Mouse (Mus musculus): ENCODE measurements at regions not wholly inside any gene's neighbourhood (a gene's known extent, or its start where the extent isn't known, plus 50 kb on each side); places are given as distances from the start of the nearest gene placed in this dataset.

DNA sequence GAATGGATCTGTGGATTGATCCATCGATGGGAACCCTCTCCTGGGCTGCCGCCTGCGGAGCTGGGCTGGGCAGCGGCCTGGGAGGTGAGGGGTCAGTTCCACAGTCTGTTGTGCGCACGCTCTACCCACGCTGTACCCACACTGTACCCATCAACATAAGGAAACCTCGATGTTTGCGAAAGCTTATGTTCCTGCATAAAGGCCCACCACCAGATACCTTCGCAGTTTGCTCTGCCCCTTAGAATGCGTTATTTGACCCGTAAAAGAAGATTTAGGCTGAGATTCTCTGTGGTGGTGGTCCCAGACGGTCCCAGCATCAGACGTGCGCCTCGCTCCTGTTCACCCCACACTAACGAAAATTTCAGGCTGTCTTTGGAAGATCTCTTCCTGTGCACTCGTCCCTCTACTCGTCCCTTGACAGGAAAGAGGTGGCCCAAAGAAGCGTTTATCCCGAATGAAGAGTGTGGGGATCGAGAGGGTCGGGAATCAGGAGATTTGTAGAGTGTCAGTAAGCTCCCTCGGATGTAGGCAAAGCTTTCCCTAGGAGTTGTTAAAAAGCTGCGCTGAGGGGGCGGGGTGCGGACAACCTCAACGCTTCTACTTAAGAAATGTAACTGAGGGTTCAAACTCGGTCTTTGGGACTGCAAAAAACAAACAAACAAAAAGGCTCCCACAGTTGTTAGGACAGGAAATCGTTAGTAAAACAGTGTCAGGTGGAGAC, 123.9 kb downstream of the Tmem161b start:
- ATAC-seq (ENCODE audit: low FRiP score, low read depth) = no peak
- peak overlapping the region; percentile 33 for H3K4me3 ChIP-seq
- H3K4me2 ChIP-seq (replicated peaks) = peak overlapping the region; percentile 79
- H3K27ac ChIP-seq (replicated peaks) = peak overlapping the region; percentile 97
- peaks cover 11% of the 10 kb centered on the region; the same call in 1 of the 2 replicates for H3K27me3 ChIP-seq
- H3K4me1 ChIP-seq = peaks cover 59% of the 10 kb centered on the region
- no peaks in the 10 kb centered on the region for H3K9me3 ChIP-seq
- H3K36me3 ChIP-seq = no peaks in the 10 kb centered on the region
- WGBS = under 1% methylated on average over 30 of the region's 30 CpGs
- peak overlapping the region; percentile 64 for H3K9ac ChIP-seq (replicated peaks)

DNA sequence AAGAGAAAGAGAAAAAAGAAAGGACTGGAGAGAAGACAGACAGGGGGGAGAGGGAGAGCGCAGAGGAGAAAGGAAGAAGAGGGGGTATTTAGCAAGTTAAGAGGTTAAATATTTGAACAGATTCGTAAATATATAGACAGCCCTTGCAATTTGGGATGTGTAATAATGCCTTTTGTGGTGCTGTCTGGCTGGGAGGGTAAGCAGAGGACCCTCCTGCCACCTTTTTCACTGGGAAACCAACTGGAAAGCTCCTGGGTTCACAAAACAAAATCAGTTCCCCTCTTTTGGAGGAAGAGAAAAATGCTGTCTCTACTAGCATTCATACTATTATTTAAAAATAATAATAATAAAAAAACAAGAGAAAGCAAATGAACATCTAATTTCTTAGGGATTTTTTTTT, 124.5 kb downstream of the Tmem161b start:
- Histone ChIP-seq H3K4me3 (peak overlapping the region; percentile 33), H3K4me2 (replicated peaks) (peak overlapping the region; percentile 79), H3K36me3 (no peaks in the 10 kb centered on the region), H3K4me1 (peaks cover 58% of the 10 kb centered on the region), H3K9ac (replicated peaks) (peak overlapping the region; percentile 64), H3K27me3 (peaks cover 11% of the 10 kb centered on the region; the same call in 1 of the 2 replicates), H3K9me3 (no peaks in the 10 kb centered on the region), H3K27ac (replicated peaks) (peak overlapping the region; percentile 97)
- no peak for ATAC-seq (ENCODE audit: low FRiP score, low read depth)
- WGBS = 0% methylated on average over 2 of the region's 2 CpGs

DNA sequence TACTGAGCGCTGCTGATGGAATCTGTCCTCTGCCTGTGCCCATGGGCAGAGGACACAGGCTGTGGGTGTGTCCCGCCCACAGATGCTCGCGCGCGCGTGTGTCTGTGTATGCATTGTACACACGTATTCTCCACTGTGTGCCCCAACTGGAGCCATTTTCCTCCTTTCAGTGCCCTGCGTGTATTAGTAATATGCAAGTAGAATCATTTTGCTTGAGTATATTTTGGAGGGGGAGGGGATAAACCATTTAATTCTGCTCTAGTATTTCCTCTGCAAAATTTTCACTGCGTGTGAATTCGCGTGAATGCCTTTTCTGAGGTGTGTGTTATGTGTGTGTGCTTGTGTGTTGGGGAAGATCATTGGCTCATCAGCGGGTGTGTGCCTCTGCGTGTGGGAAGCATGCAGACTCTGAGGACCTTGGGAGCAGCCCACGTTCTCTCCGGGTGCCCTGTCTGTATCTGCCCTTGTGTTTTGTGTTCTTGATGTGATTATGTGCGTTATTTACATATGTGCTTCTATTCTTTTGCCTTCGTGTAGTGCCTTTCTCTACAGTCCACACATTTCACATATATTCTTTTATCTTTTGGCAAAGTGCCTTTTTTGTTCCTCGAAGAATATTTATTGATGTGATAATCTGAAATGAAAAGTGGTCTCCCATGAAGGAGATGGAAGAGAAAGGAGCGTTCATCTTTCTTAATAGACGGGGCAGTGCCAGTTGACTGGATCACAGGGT, 125.3 kb downstream of the Tmem161b start:
- peak overlapping the region; percentile 97 for H3K27ac ChIP-seq (replicated peaks)
- H3K4me3 ChIP-seq = peak overlapping the region; percentile 49
- H3K4me2 ChIP-seq (replicated peaks) = peak overlapping the region; percentile 79
- peak; percentile 28 for ATAC-seq (ENCODE audit: low FRiP score, low read depth)
- H3K9me3 ChIP-seq = no peaks in the 10 kb centered on the region
- H3K36me3 ChIP-seq = no peaks in the 10 kb centered on the region
- H3K4me1 ChIP-seq = peaks cover 58% of the 10 kb centered on the region
- H3K9ac ChIP-seq (replicated peaks) = peak overlapping the region; percentile 66
- H3K27me3 ChIP-seq = peaks cover 11% of the 10 kb centered on the region; the same call in 1 of the 2 replicates
- 2% methylated on average over 21 of the region's 21 CpGs for WGBS

GRCm38 (mm10) chr13:84347914-84348700, 126.0 kb downstream of the Tmem161b start:
- peak overlapping the region; percentile 97 for H3K27ac ChIP-seq (replicated peaks)
- H3K4me2 ChIP-seq (replicated peaks) = peak overlapping the region; percentile 79
- H3K9me3 ChIP-seq = no peaks in the 10 kb centered on the region
- under 1% methylated on average over 34 of the region's 34 CpGs for WGBS
- H3K9ac ChIP-seq (replicated peaks) = peak overlapping the region; percentile 76
- peak overlapping the region; percentile 49 for H3K4me3 ChIP-seq
- ATAC-seq (ENCODE audit: low FRiP score, low read depth) = peak; percentile 98
- peaks cover 57% of the 10 kb centered on the region for H3K4me1 ChIP-seq
- H3K27me3 ChIP-seq = peaks cover 11% of the 10 kb centered on the region; the same call in 1 of the 2 replicates
- H3K36me3 ChIP-seq = no peaks in the 10 kb centered on the region

GRCm38 (mm10) chr13:84348701-84348975, 126.5 kb downstream of the Tmem161b start:
- Histone ChIP-seq H3K4me2 (replicated peaks) (peak overlapping the region; percentile 79), H3K4me3 (peak overlapping the region; percentile 49), H3K36me3 (no peaks in the 10 kb centered on the region), H3K27ac (replicated peaks) (peak overlapping the region; percentile 95), H3K4me1 (peaks cover 52% of the 10 kb centered on the region), H3K9me3 (no peaks in the 10 kb centered on the region), H3K27me3 (peaks cover 5% of the 10 kb centered on the region; the same call in 1 of the 2 replicates), H3K9ac (replicated peaks) (peak overlapping the region; percentile 76)
- ATAC-seq (ENCODE audit: low FRiP score, low read depth) = peak; percentile 3
- WGBS = 1% methylated on average over 9 of the region's 9 CpGs

GRCm38 (mm10) chr13:84349001-84349720, 127.1 kb downstream of the Tmem161b start:
- H3K4me2 ChIP-seq (replicated peaks) = peak overlapping the region; percentile 79
- no peaks in the 10 kb centered on the region for H3K9me3 ChIP-seq
- no peak for ATAC-seq (ENCODE audit: low FRiP score, low read depth)
- under 1% methylated on average over 23 of the region's 23 CpGs for WGBS
- peaks cover 1% of the 10 kb centered on the region; the same call in 1 of the 2 replicates for H3K27me3 ChIP-seq
- H3K36me3 ChIP-seq = no peaks in the 10 kb centered on the region
- peaks cover 47% of the 10 kb centered on the region for H3K4me1 ChIP-seq
- H3K4me3 ChIP-seq = peak overlapping the region; percentile 49
- peak overlapping the region; percentile 76 for H3K9ac ChIP-seq (replicated peaks)
- peak overlapping the region; percentile 95 for H3K27ac ChIP-seq (replicated peaks)

GRCm38 (mm10) chr13:84349721-84350040, 127.6 kb downstream of the Tmem161b start:
- ATAC-seq (ENCODE audit: low FRiP score, low read depth) = no peak
- Histone ChIP-seq H3K4me1 (peaks cover 42% of the 10 kb centered on the region), H3K9me3 (no peaks in the 10 kb centered on the region), H3K27me3 (no peaks in the 10 kb centered on the region), H3K27ac (replicated peaks) (peak overlapping the region; percentile 95), H3K36me3 (no peaks in the 10 kb centered on the region), H3K9ac (replicated peaks) (peak overlapping the region; percentile 76), H3K4me3 (peak overlapping the region; percentile 49), H3K4me2 (replicated peaks) (peak overlapping the region; percentile 79)
- WGBS = 40% methylated on average over 4 of the region's 4 CpGs

DNA sequence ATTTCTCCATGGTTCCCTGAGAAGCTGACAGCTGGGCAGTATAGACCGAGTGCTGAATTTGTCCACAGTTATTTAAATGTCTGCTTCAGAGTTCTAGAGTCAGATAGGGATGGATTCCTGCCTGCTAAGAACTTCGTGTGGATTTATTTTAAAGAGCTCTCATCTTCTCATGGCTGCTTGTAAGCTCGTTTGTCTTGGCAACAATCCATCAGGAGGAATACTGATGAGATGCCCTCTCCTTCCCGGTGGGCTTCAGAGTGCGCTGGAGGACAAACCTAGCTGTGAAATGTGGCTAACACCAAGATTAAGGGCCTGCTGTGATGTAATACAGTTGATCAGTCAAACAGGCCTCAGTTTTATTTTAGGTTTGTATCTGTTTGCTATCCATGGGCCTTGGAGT, 128.7 kb downstream of the Tmem161b start:
- peaks cover 33% of the 10 kb centered on the region for H3K4me1 ChIP-seq
- H3K27ac ChIP-seq (replicated peaks) = no peak overlapping the region
- H3K27me3 ChIP-seq = no peaks in the 10 kb centered on the region
- no peak overlapping the region for H3K4me2 ChIP-seq (replicated peaks)
- no peak for ATAC-seq (ENCODE audit: low FRiP score, low read depth)
- no peaks in the 10 kb centered on the region for H3K9me3 ChIP-seq
- no peaks in the 10 kb centered on the region for H3K36me3 ChIP-seq
- H3K4me3 ChIP-seq = no peak overlapping the region
- WGBS = 48% methylated on average over 5 of the region's 5 CpGs
- no peak overlapping the region for H3K9ac ChIP-seq (replicated peaks)

DNA sequence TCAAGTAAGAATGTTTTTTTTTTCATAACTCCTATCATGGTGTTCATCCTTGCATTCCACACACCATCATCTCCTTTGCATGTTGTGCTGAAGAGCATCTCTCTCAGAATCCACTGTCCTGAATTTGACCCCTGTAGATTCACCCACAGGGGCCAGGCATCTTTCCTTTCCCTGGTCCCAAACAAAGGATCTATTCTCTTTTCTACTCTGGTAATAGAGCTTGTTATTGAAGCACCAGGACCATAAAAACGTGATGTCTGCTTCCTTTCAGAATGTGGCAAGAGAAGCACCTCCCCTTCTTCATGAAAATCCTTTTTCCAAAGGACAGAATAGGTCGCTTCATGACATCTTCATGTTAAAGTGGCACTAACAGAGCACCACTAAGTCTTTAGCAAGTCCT, 134.4 kb downstream of the Tmem161b start:
- Histone ChIP-seq H3K27me3 (no peaks in the 10 kb centered on the region), H3K4me1 (0 out of 2 replicates have a peak, but pooled peaks cover 4% of the 10 kb centered on the region), H3K36me3 (no peaks in the 10 kb centered on the region), H3K9ac (replicated peaks) (no peak overlapping the region), H3K9me3 (no peaks in the 10 kb centered on the region), H3K4me2 (replicated peaks) (no peak overlapping the region), H3K27ac (replicated peaks) (no peak overlapping the region), H3K4me3 (no peak overlapping the region)
- ATAC-seq (ENCODE audit: low FRiP score, low read depth) = no peak
- WGBS = 34% methylated on average over 2 of the region's 2 CpGs

- Histone ChIP-seq H3K9ac (replicated peaks) (no peak overlapping the region), H3K4me2 (replicated peaks) (no peak overlapping the region), H3K4me3 (no peak overlapping the region), H3K4me1 (0 out of 2 replicates have a peak, but pooled peaks cover 4% of the 10 kb centered on the region), H3K27me3 (no peaks in the 10 kb centered on the region), H3K36me3 (no peaks in the 10 kb centered on the region), H3K9me3 (no peaks in the 10 kb centered on the region), H3K27ac (replicated peaks) (no peak overlapping the region)
- WGBS = 98% methylated on average over 2 of the region's 2 CpGs
- ATAC-seq (ENCODE audit: low FRiP score, low read depth) = no peak
These were observed 138.4 kb downstream of the Tmem161b start for GRCm38 (mm10) chr13:84360536-84360935.

DNA sequence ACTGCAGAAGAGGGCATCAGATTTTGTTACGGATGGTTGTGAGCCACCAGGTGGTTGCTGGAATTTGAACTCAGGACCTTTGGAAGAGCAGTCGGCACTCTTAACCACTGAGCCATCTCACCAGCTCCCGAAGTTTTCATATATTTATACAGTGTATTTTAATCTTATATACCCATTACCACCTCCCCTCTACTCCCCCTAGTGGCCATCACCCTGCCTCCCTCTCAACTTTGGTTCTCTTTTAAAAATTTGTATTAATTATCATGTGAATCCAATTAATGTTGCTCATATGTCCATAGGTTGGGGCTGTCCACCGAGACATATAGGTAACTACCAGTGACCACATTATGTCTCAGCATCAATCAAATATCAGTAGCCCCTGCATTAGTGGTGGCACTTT, 142.0 kb downstream of the Tmem161b start:
- no peak for ATAC-seq (ENCODE audit: low FRiP score, low read depth)
- no peak overlapping the region for H3K27ac ChIP-seq (replicated peaks)
- no peak overlapping the region for H3K4me2 ChIP-seq (replicated peaks)
- H3K36me3 ChIP-seq = no peaks in the 10 kb centered on the region
- H3K27me3 ChIP-seq = no peaks in the 10 kb centered on the region
- no peaks in the 10 kb centered on the region for H3K9me3 ChIP-seq
- H3K9ac ChIP-seq (replicated peaks) = no peak overlapping the region
- no peaks in the 10 kb centered on the region for H3K4me1 ChIP-seq
- 91% methylated on average over 4 of the region's 4 CpGs for WGBS
- H3K4me3 ChIP-seq = no peak overlapping the region
